ENCODE assay signal across 8 mouse cellular contexts in the genomic region with DNA sequence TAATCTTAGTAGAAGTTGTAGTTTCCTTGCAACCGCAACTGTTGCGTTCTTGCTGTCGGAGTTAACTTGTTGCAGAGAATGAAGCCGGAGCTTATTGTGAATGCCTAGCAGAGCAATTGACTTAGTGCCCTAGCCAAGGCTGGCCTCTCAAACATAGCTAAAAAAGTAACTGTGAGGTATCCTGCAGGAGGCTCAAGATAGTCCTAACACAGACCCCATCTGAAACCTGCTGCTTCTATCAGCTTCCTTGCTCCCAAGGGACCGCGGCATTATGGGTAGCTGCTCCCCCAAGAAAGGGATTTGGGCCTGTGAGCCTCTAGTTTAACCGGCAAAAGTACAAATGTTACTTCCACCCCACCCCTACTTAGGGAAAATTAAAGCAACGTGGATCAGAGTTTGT. TPM values are rescaled to one million over a fixed set of nuclear protein-coding genes. Genes with fewer than 3 reads are reported as not detected.
DNase-seq lines count a peak whose midpoint lies in the region; ATAC-seq and TF ChIP-seq lines count a peak whose summit lies in the region.

No protein-coding gene starts in this region.

- ATAC-seq in heart, embryonic 14.5 days (ENCODE audit: insufficient number of reproducible peaks, insufficient read depth, low FRiP score, low read depth): no peak
- ATAC-seq in liver, postnatal 0 days: no peak

- peak overlapping the region; percentile 80 for H3K4me2 ChIP-seq in heart, embryonic 14.5 days (ENCODE audit: low read length)
- H3K4me2 ChIP-seq in liver, postnatal 0 days (ENCODE audit: low read depth, low read length): peak overlapping the region; percentile 95

- H3K27me3 ChIP-seq in E14TG2a.4 (ENCODE audit: insufficient read depth, low read length): no peaks in the 10 kb centered on the region
- H3K27me3 ChIP-seq in heart, embryonic 14.5 days (ENCODE audit: control insufficient read depth, insufficient read depth, low read length): no peaks in the 10 kb centered on the region
- H3K27me3 ChIP-seq in liver, postnatal 0 days (ENCODE audit: insufficient read depth, low read length): peaks cover 27% of the 10 kb centered on the region

- peak overlapping the region; percentile 99 for H3K9ac ChIP-seq in heart, embryonic 14.5 days (ENCODE audit: low read length)
- H3K9ac ChIP-seq in liver, postnatal 0 days (replicated peaks): peak overlapping the region; percentile 99

- H3K9me3 ChIP-seq in E14TG2a.4 (ENCODE audit: low read length): no peaks in the 10 kb centered on the region
- H3K9me3 ChIP-seq in heart, embryonic 14.5 days (ENCODE audit: control insufficient read depth, low read length): no peaks in the 10 kb centered on the region
- H3K9me3 ChIP-seq in liver, postnatal 0 days (ENCODE audit: low read length): no peaks in the 10 kb centered on the region

- H3K36me3 ChIP-seq in E14TG2a.4 (ENCODE audit: insufficient read depth, low read length): peaks cover 36% of the 10 kb centered on the region
- H3K36me3 ChIP-seq in heart, embryonic 14.5 days (ENCODE audit: control insufficient read depth, insufficient read depth, low read length): peaks cover 32% of the 10 kb centered on the region
- peaks cover 25% of the 10 kb centered on the region for H3K36me3 ChIP-seq in liver, postnatal 0 days (replicated peaks; ENCODE audit: insufficient read depth, low read length)

- 44% methylated on average over 8 of the region's 8 CpGs for whole genome bisulfite sequencing in heart, embryonic 14.5 days
- WGBS in liver, postnatal 0 days (ENCODE audit: insufficient replicate concordance): 63% methylated on average over 8 of the region's 8 CpGs

- no peak for TF ChIP-seq CTCF in E14TG2a.4 (conservative IDR thresholded peaks at IDR 0.05; ENCODE audit: low read length)
- no peak for TF ChIP-seq CTCF in liver, postnatal 0 days (IDR thresholded peaks at IDR 0.05; ENCODE audit: low read depth)

- peak; percentile 23 for DNase-seq in embryo, embryonic 10.5 days (ENCODE audit: low spot score)
- no peak for DNase-seq in embryo, embryonic 9.5 days (ENCODE audit: extremely low spot score)
- DNase-seq in liver, postnatal 0 days: no peak
- no peak for DNase-seq in right cerebral cortex, postnatal 10 days (ENCODE audit: low spot score in 2 of 2)
- DNase-seq in thymus, postnatal 0 days (ENCODE audit: low spot score): no peak
- no peak for DNase-seq in layer of hippocampus, adult 18-20 months (ENCODE audit: low spot score in 2 of 2)

- peak overlapping the region; percentile 96 for H3K4me3 ChIP-seq in E14TG2a.4 (replicated peaks; ENCODE audit: low read length)
- peak overlapping the region in 1 of 2 experiments; percentile 95; a peak in 2 of 4 replicates for H3K4me3 ChIP-seq in heart, embryonic 14.5 days (ENCODE audit: control insufficient read depth in 1 of 2, insufficient read depth in 1 of 2, low read depth in 1 of 2, low read length in 2 of 2)
- peak overlapping the region; percentile 99 for H3K4me3 ChIP-seq in liver, postnatal 0 days (ENCODE audit: low read depth, low read length)

- no peak for TF ChIP-seq EP300 in liver, postnatal 0 days (IDR thresholded peaks at IDR 0.05; ENCODE audit: low read depth)

- peaks cover 85% of the 10 kb centered on the region for H3K4me1 ChIP-seq in E14TG2a.4 (replicated peaks; ENCODE audit: low read depth, low read length)
- peaks cover 20 to 30% of the 10 kb centered on the region in 2 experiments for H3K4me1 ChIP-seq in heart, embryonic 14.5 days (ENCODE audit: control insufficient read depth in 2 of 2, insufficient read depth in 2 of 2, low read length in 2 of 2)
- H3K4me1 ChIP-seq in liver, postnatal 0 days (ENCODE audit: insufficient read depth): peaks cover 30% of the 10 kb centered on the region

- peak overlapping the region; percentile 97 to 100 for H3K27ac ChIP-seq in heart, embryonic 14.5 days (replicated peaks in 1 of 2; ENCODE audit: control insufficient read depth in 1 of 2, insufficient read depth in 1 of 2, low read depth in 2 of 2, low read length in 2 of 2)
- H3K27ac ChIP-seq in liver, postnatal 0 days (ENCODE audit: low read depth): peak overlapping the region; percentile 100

RNA-seq across cellular contexts. Expression of gene Nfkbia, which starts 0.9 kb away (rescaled TPM):
- 58.6 and 64.9 TPM in 2 replicates for polyA plus RNA-seq in heart, embryonic 14.5 days (2014; fragmentation: Nextera tagmentation; extraction: Ambion mirVana)
- 27.9 and 38.5 TPM in 2 replicates for polyA plus RNA-seq in liver, postnatal 0 days (2015; fragmentation: Nextera tagmentation; extraction: Ambion mirVana)
- 296 and 339 TPM in 2 replicates for polyA plus RNA-seq in thymus, postnatal 0 days (2015; fragmentation: Nextera tagmentation; extraction: Ambion mirVana)
- total RNA-seq in layer of hippocampus, adult 18-20 months (2021): 10 to 100 TPM; 33.8 to 54.4 TPM
